Mouse (Mus musculus) CH12.LX (cell line): Measurements from ENCODE around the gene Il18. TPM values are rescaled to one million over a fixed set of nuclear protein-coding genes. Genes with fewer than 3 reads are reported as not detected.

ENCODE experiments used
- DNase-seq: peaks from one replicate; pipeline ENCODE4 v3.0.0-alpha.2; 2013; ENCODE audit errors: extremely low read depth
- H3K27ac ChIP-seq: 2 replicates; pipeline ENCODE4 v1.5.1; 2012; ENCODE audit warnings: low read depth, mild to moderate bottlenecking, control low read depth, moderate library complexity; ENCODE audit not compliant: insufficient read depth
- H3K27me3 ChIP-seq: replicated peaks from 2 replicates; pipeline ENCODE3; 2012; ENCODE audit warnings: inconsistent platforms
- H3K36me3 ChIP-seq, 2 experiments: replicated peaks in 1 of 2; 2 replicates each; pipeline versions ENCODE3 to v1.6.1; 2012; ENCODE audit warnings: inconsistent platforms in 1 of 2, low read length in 1 of 2, mild to moderate bottlenecking in 1 of 2, mixed read lengths in 1 of 2, moderate library complexity in 1 of 2; ENCODE audit not compliant: control insufficient read depth in 1 of 2, insufficient read depth in 1 of 2
- H3K4me1 ChIP-seq, 2 experiments: 2 replicates each; pipeline ENCODE4 v1.6.1; 2012; ENCODE audit warnings: inconsistent platforms in 1 of 2, moderate library complexity in 1 of 2; ENCODE audit not compliant: insufficient read depth in 2 of 2, control insufficient read depth in 1 of 2
- H3K4me2 ChIP-seq: 2 replicates; pipeline ENCODE4 v1.6.1; 2012; ENCODE audit warnings: low read depth, mild to moderate bottlenecking, control low read depth; ENCODE audit not compliant: poor library complexity, insufficient read depth, severe bottlenecking
- H3K4me3 ChIP-seq, 3 experiments: fragments of 150-350 bp in 1 of 3; sonication (generic) in 1 of 3; replicated peaks in 1 of 3; 2 replicates each; pipeline versions ENCODE3 to v1.5.1; 2011 to 2012; ENCODE audit warnings: low read depth in 2 of 3, low read length in 2 of 3, mild to moderate bottlenecking in 2 of 3, moderate library complexity in 2 of 3, control low read depth in 1 of 3, improper control_type of control experiment in 1 of 3, inconsistent platforms in 1 of 3, mixed read lengths in 1 of 3; ENCODE audit not compliant: poor library complexity in 1 of 3
- H3K79me2 ChIP-seq: replicated peaks from 2 replicates; pipeline ENCODE4 v1.6.1; 2012; ENCODE audit warnings: mild to moderate bottlenecking, moderate library complexity; ENCODE audit not compliant: control insufficient read depth, poor library complexity, insufficient read depth, severe bottlenecking; ENCODE audit errors: extremely low read depth
- H3K9ac ChIP-seq: 2 replicates; pipeline ENCODE4 v1.6.1; 2012; ENCODE audit warnings: low read depth, mild to moderate bottlenecking, control low read depth, moderate library complexity; ENCODE audit not compliant: insufficient read depth
- H3K9me3 ChIP-seq: replicated peaks from 2 replicates; pipeline ENCODE3; 2012; ENCODE audit warnings: low read length, inconsistent platforms, mixed read lengths
- BHLHE40 ChIP-seq: IDR thresholded peaks from 2 replicates; pipeline ENCODE4 v1.6.1; 2011; ENCODE audit warnings: mild to moderate bottlenecking, low read depth, low read length, improper control_type of control experiment
- CHD1 ChIP-seq: IDR thresholded peaks from 2 replicates; pipeline ENCODE4 v1.6.1; 2012; ENCODE audit warnings: low read depth, low read length, improper control_type of control experiment, inconsistent platforms
- E2F4 ChIP-seq: IDR thresholded peaks from 2 replicates; pipeline ENCODE4 v1.6.1; 2011; ENCODE audit warnings: low read depth, low read length, improper control_type of control experiment; ENCODE audit not compliant: insufficient replicate concordance
- ELF1 ChIP-seq: IDR thresholded peaks from 2 replicates; pipeline ENCODE4 v1.6.1; 2014; ENCODE audit warnings: low read depth, mild to moderate bottlenecking, inconsistent platforms, low read length, improper control_type of control experiment
- EP300 ChIP-seq: IDR thresholded peaks from 2 replicates; pipeline ENCODE4 v1.6.1; 2011; ENCODE audit warnings: low read length, improper control_type of control experiment
- ETS1 ChIP-seq: conservative IDR thresholded peaks from 2 replicates; pipeline ENCODE4 v1.6.1; 2012; ENCODE audit warnings: low read depth, mild to moderate bottlenecking, inconsistent platforms, low read length, improper control_type of control experiment, moderate library complexity
- GABPA ChIP-seq: IDR thresholded peaks from 2 replicates; pipeline ENCODE4 v1.6.1; 2012; ENCODE audit warnings: low read depth, low read length, improper control_type of control experiment, inconsistent platforms; ENCODE audit not compliant: insufficient replicate concordance
- HCFC1 ChIP-seq: IDR thresholded peaks from 2 replicates; pipeline ENCODE4 v1.6.1; 2012; ENCODE audit warnings: low read depth, mild to moderate bottlenecking, inconsistent platforms, low read length, improper control_type of control experiment
- IRF4 ChIP-seq: IDR thresholded peaks from 2 replicates; pipeline ENCODE4 v1.6.1; 2014; ENCODE audit warnings: low read depth, mild to moderate bottlenecking, inconsistent platforms, low read length, improper control_type of control experiment
- JUN ChIP-seq: IDR thresholded peaks from 2 replicates; pipeline ENCODE4 v1.6.1; 2011; ENCODE audit warnings: low read depth, mild to moderate bottlenecking, low read length, improper control_type of control experiment, moderate library complexity; ENCODE audit not compliant: insufficient read depth
- JUND ChIP-seq: conservative IDR thresholded peaks from 2 replicates; pipeline ENCODE4 v1.6.1; 2011; ENCODE audit warnings: low read depth, low read length, improper control_type of control experiment
- KAT2A ChIP-seq: IDR thresholded peaks from 2 replicates; pipeline ENCODE4 v1.6.1; 2012; ENCODE audit warnings: low read length, improper control_type of control experiment, inconsistent platforms; ENCODE audit not compliant: insufficient replicate concordance
- MAFK ChIP-seq: IDR thresholded peaks from 2 replicates; pipeline ENCODE4 v1.6.1; 2011; ENCODE audit warnings: low read length, improper control_type of control experiment; ENCODE audit not compliant: insufficient replicate concordance
- MAX ChIP-seq: IDR thresholded peaks from 2 replicates; pipeline ENCODE4 v1.6.1; 2011; ENCODE audit warnings: low read length, improper control_type of control experiment
- MAZ ChIP-seq: IDR thresholded peaks from 2 replicates; pipeline ENCODE4 v1.6.1; 2012; ENCODE audit warnings: low read depth, mild to moderate bottlenecking, inconsistent platforms, low read length, improper control_type of control experiment, moderate library complexity
- MEF2A ChIP-seq: IDR thresholded peaks from 2 replicates; pipeline ENCODE4 v1.6.1; 2014; ENCODE audit warnings: low read depth, mild to moderate bottlenecking, inconsistent platforms, low read length, improper control_type of control experiment, borderline replicate concordance
- MYC ChIP-seq: IDR thresholded peaks from 2 replicates; pipeline ENCODE4 v1.6.1; 2011; ENCODE audit warnings: low read depth, mild to moderate bottlenecking, improper control_type of control experiment, low read length
- NELFE ChIP-seq: IDR thresholded peaks from 2 replicates; pipeline ENCODE4 v1.6.1; 2011; ENCODE audit warnings: low read depth, low read length, improper control_type of control experiment
- NRF1 ChIP-seq: IDR thresholded peaks from 2 replicates; pipeline ENCODE4 v1.6.1; 2014; ENCODE audit warnings: low read depth, mild to moderate bottlenecking, inconsistent platforms, low read length, improper control_type of control experiment, moderate library complexity
- PAX5 ChIP-seq: IDR thresholded peaks from 2 replicates; pipeline ENCODE4 v1.6.1; 2012; ENCODE audit warnings: low read length, inconsistent platforms, mixed read lengths
- POLR2AphosphoS2 ChIP-seq: IDR thresholded peaks from 2 replicates; pipeline ENCODE4 v1.6.1; 2011; ENCODE audit warnings: low read depth, low read length, improper control_type of control experiment
- SIN3A ChIP-seq: IDR thresholded peaks from 2 replicates; pipeline ENCODE4 v1.6.1; 2012; ENCODE audit warnings: low read length, improper control_type of control experiment, inconsistent platforms
- TBP ChIP-seq: conservative IDR thresholded peaks from 2 replicates; pipeline ENCODE4 v1.6.1; 2011; ENCODE audit warnings: low read depth, low read length, improper control_type of control experiment
- TCF12 ChIP-seq: IDR thresholded peaks from 2 replicates; pipeline ENCODE4 v1.6.1; 2014; ENCODE audit warnings: low read depth, mild to moderate bottlenecking, inconsistent platforms, low read length, improper control_type of control experiment
- USF1 ChIP-seq: IDR thresholded peaks from 2 replicates; pipeline ENCODE4 v1.6.1; 2014; ENCODE audit warnings: low read depth, mild to moderate bottlenecking, inconsistent platforms, low read length, improper control_type of control experiment
- USF2 ChIP-seq: conservative IDR thresholded peaks from 2 replicates; pipeline ENCODE4 v1.6.1; 2011; ENCODE audit warnings: low read depth, low read length, improper control_type of control experiment
- ZC3H11A ChIP-seq: IDR thresholded peaks from 2 replicates; pipeline ENCODE4 v1.6.1; 2012; ENCODE audit warnings: low read depth, mild to moderate bottlenecking, inconsistent platforms, low read length, improper control_type of control experiment
- ZKSCAN1 ChIP-seq: IDR thresholded peaks from 2 replicates; pipeline ENCODE4 v1.6.1; 2012; ENCODE audit warnings: low read depth, inconsistent platforms, low read length, improper control_type of control experiment, borderline replicate concordance
- dilution Hi-C: fragments of 300-500 bp; cut with MboI; formaldehyde crosslinking; loops from 2 replicates; pipeline ENCODE4 v1.14.3; 2020; ENCODE audit warnings: low sequenced_read_pairs; ENCODE audit not compliant: extremely low pct_unique_long_range_greater_than_20kb, extremely low pct_ligation_motif_present
- in situ Hi-C: fragments of 300-500 bp; cut with MboI; formaldehyde crosslinking; loops from 3 replicates; pipeline ENCODE4 v1.14.3; 2019; ENCODE audit warnings: low sequenced_read_pairs, low pct_ligation_motif_present, low pct_unique_long_range_greater_than_20kb, mixed read lengths
- polyA plus RNA-seq: library from polyadenylated mRNA; unstranded; fragments of >175 nt; gene quantifications from 2 replicates; pipeline ENCODE4 v1.2.1, GENCODE M21; 2012; ENCODE audit warnings: low read depth; ENCODE audit not compliant: insufficient read length
- total RNA-seq, 2 experiments: library from RNA; depleted of rRNA; stranded (reverse); fragments of 300-350 nt in 1 of 2; fragments of >200 nt in 1 of 2; gene quantifications; 2 replicates each; pipeline ENCODE4 v1.2.3; 2012 to 2014

Il18 gene
- total and polyA plus RNA-seq, 3 experiments, result 0.56 to 0.98 (median 0.59) TPM

DNA sequence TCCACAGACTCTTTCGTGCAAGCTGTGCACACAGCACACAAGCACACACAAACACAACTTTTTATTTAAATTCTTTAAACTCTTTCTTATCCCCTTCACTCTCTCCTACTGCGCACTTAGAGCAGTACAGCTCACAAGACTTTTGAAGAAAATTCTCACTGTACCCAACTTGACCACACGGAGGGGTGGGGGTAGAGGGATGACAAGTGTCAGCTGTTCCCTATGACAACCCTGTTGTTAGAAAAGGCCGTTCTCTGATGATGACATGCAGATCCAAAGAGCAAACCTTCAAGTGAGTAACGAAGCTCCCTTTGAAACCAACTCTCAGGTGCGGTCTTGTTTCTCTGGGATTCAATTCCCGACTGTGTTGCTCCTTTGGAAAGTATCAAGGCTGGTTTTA lies 26.8 kb upstream of the Il18 start:
- in situ Hi-C loops (loop anchor here (5.0 to 25.0 kb wide), 3 partner anchors 61 to 991 kb away; no protein-coding TSS in a partner anchor), dilution Hi-C loops (no loop called here)
- no peaks in the 10 kb centered on the region for H3K27me3 ChIP-seq
- no peaks in the 10 kb centered on the region for H3K79me2 ChIP-seq
- TF ChIP-seq KAT2A, result no peak
- no peak for TF ChIP-seq JUN
- 0 out of 2 replicates have a peak, but pooled peaks have one; percentile 18 for TF ChIP-seq IRF4
- TF ChIP-seq BHLHE40, result peak; percentile 43; the same call in 1 of the 2 replicates
- TF ChIP-seq EP300, result no peak
- TF ChIP-seq MAZ, result no peak
- no peak for TF ChIP-seq HCFC1
- TF ChIP-seq CHD1, result peak; percentile 59; the same call in 1 of the 2 replicates
- 0 out of 2 replicates have a peak, but pooled peaks have one; percentile 25 for TF ChIP-seq MEF2A
- 0 out of 2 replicates have a peak, but pooled peaks have one; percentile 10 for TF ChIP-seq POLR2AphosphoS2
- no peak for TF ChIP-seq TCF12
- TF ChIP-seq SIN3A, result peak; percentile 71; the same call in 1 of the 2 replicates
- DNase-seq, result peak; percentile 43
- H3K9ac ChIP-seq, result peak overlapping the region; percentile 85
- H3K4me1 ChIP-seq, result peaks cover 12 to 53% of the 10 kb centered on the region in 2 experiments
- H3K9me3 ChIP-seq, result no peaks in the 10 kb centered on the region
- H3K27ac ChIP-seq, result no peak overlapping the region
- peaks cover 14 to 28% of the 10 kb centered on the region in 2 experiments for H3K36me3 ChIP-seq
- H3K4me3 ChIP-seq, result peak overlapping the region; percentile 54 to 97 (median 80)
- H3K4me2 ChIP-seq, result peak overlapping the region; percentile 66

DNA sequence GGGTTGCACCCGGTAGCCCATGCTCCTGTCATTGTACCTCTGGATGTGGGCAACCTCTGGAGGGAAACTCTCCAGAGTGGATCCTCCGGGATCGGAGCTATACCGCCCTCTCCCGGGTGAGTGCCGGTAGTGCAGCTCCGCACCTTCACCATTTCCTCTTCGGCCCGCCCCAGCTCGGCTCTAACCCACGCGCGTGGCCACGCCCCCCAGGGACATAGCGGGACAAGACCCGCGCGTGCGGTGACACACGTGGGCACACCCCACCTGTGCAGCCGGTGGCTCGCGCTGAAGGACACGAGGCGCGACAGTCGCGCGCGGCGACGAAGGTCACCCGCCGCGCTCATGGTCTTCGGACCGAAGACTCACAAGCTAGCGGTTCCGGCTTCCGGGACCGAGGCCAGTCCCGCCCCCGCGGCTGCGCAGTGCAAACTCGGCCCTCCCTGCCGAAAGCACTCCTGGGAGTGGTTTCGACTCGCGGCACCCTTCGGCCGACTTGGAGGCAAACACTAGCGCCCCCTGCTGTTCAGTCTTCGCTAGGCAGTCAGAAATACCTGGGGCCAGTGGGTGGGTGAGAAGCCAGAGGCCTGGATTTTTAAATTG lies 26.2 kb upstream of the Il18 start, which contains the start of gene Pts:
Gene Pts (minus strand): TSS at position 432 of the 600 bp plus-strand sequence.
- H3K4me2 ChIP-seq, result peak within 1 kb of the TSS; percentile 66
- no peaks in the 10 kb centered on the region for H3K79me2 ChIP-seq
- peak within 1 kb of the TSS; percentile 77 for H3K27ac ChIP-seq
- H3K27me3 ChIP-seq, result no peaks in the 10 kb centered on the region
- peak within 1 kb of the TSS; percentile 54 to 97 (median 80) for H3K4me3 ChIP-seq
- dilution Hi-C loops (no loop called here), in situ Hi-C loops (loop anchor here (5.0 to 25.0 kb wide), 3 partner anchors 61 to 991 kb away; no protein-coding TSS in a partner anchor)
- H3K4me1 ChIP-seq, result peaks cover 15 to 57% of the 10 kb centered on the region in 2 experiments
- peaks cover 14 to 28% of the 10 kb centered on the region in 2 experiments for H3K36me3 ChIP-seq
- H3K9me3 ChIP-seq, result no peaks in the 10 kb centered on the region
- DNase-seq, result peak; percentile 97
- H3K9ac ChIP-seq, result peak within 1 kb of the TSS; percentile 85
- TF ChIP-seq MAFK, result 0 out of 2 replicates have a peak, but pooled peaks have one; percentile 23
- TF ChIP-seq MYC, result peak; percentile 60
- peak; percentile 97 for TF ChIP-seq NELFE
- TF ChIP-seq ZC3H11A, result no peak; the same call in 1 of the 2 replicates
- TF ChIP-seq TBP, result 0 out of 2 replicates have a peak, but pooled peaks have one; percentile 58
- no peak; the same call in 1 of the 2 replicates for TF ChIP-seq USF1
- TF ChIP-seq JUND, result no peak; the same call in 1 of the 2 replicates
- TF ChIP-seq ETS1, result no peak
- peak; percentile 81 for TF ChIP-seq HCFC1
- TF ChIP-seq E2F4, result no peak
- no peak for TF ChIP-seq USF2
- no peak; the same call in 1 of the 2 replicates for TF ChIP-seq KAT2A
- peak; percentile 77 for TF ChIP-seq MAX
- 0 out of 2 replicates have a peak, but pooled peaks have one; percentile 33 for TF ChIP-seq TCF12
- TF ChIP-seq GABPA, result no peak
- peak; percentile 98 for TF ChIP-seq NRF1
- TF ChIP-seq ZKSCAN1, result no peak
- TF ChIP-seq PAX5, result no peak
- TF ChIP-seq EP300, result no peak
- TF ChIP-seq ELF1, result peak; percentile 99
- TF ChIP-seq BHLHE40, result peak; percentile 40
- TF ChIP-seq POLR2AphosphoS2, result peak; percentile 77; the same call in 1 of the 2 replicates
- TF ChIP-seq MAZ, result peak; percentile 48; the same call in 1 of the 2 replicates
